Mouse (Mus musculus) limb, embryonic 14.5 days (tissue): ENCODE data around the gene Mtm1. TPM values are rescaled to one million over a fixed set of nuclear protein-coding genes. Genes with fewer than 3 reads are reported as not detected.

Experiments used
- ATAC-seq: fragments of 200-750 bp; cut with Nextera tagmentation; 2 replicates; pipeline ENCODE4 v1.8.0; 2017; ENCODE audit warnings: low read depth, moderate number of reproducible peaks, moderate TSS enrichment; ENCODE audit not compliant: low FRiP score
- DNase-seq: peaks from one replicate; pipeline ENCODE4 v3.0.0-alpha.2; 2015; ENCODE audit warnings: low spot score
- H3K27ac ChIP-seq: fragments of 300-500 bp; sonication (generic); replicated peaks from 2 replicates; pipeline ENCODE4 v1.5.1; 2014; ENCODE audit warnings: low read depth, mild to moderate bottlenecking, low read length, moderate library complexity, mixed read lengths
- H3K27me3 ChIP-seq: fragments of 300-500 bp; sonication (generic); 2 replicates; pipeline ENCODE4 v1.6.1; 2014; ENCODE audit warnings: low read length, mixed read lengths; ENCODE audit not compliant: control insufficient read depth, insufficient read depth
- H3K36me3 ChIP-seq: fragments of 300-500 bp; sonication (generic); 2 replicates; pipeline ENCODE4 v1.6.1; 2014; ENCODE audit warnings: mild to moderate bottlenecking, low read length, moderate library complexity, mixed read lengths; ENCODE audit not compliant: control insufficient read depth, insufficient read depth
- H3K4me1 ChIP-seq: fragments of 300-500 bp; sonication (generic); 2 replicates; pipeline ENCODE4 v1.6.1; 2014; ENCODE audit warnings: antibody characterized with exemption, low read length, mixed read lengths; ENCODE audit not compliant: control insufficient read depth, insufficient read depth
- H3K4me2 ChIP-seq: fragments of 300-500 bp; sonication (generic); replicated peaks from 2 replicates; pipeline ENCODE4 v1.6.1; 2014; ENCODE audit warnings: low read depth, mild to moderate bottlenecking, low read length, moderate library complexity; ENCODE audit not compliant: severe bottlenecking
- H3K4me3 ChIP-seq: fragments of 300-500 bp; sonication (generic); replicated peaks from 2 replicates; pipeline ENCODE4 v1.5.1; 2014; ENCODE audit warnings: low read length
- H3K9ac ChIP-seq: fragments of 300-500 bp; sonication (generic); 2 replicates; pipeline ENCODE4 v1.6.1; 2014; ENCODE audit warnings: mild to moderate bottlenecking, low read depth, low read length, moderate library complexity; ENCODE audit not compliant: severe bottlenecking
- H3K9me3 ChIP-seq: fragments of 300-500 bp; sonication (generic); 2 replicates; pipeline ENCODE4 v1.6.1; 2016; ENCODE audit warnings: low read length; ENCODE audit not compliant: control insufficient read depth
- POLR2A ChIP-seq: fragments of 200-500 bp; IDR thresholded peaks from 2 replicates; pipeline ENCODE4 v1.8.0; 2012; ENCODE audit warnings: inconsistent platforms, mild to moderate bottlenecking, moderate library complexity, borderline replicate concordance; ENCODE audit not compliant: insufficient read depth, insufficient read length; ENCODE audit errors: extremely low read depth
- WGBS: fragments of 180-500 bp; shearing (Covaris S2); extraction: QIAGEN DNeasy Blood & Tissue Kit; methylation state at CpG from one replicate; pipeline ENCODE4 v1.1.7; 2014; 5-methylcytosine and 5-hydroxymethylcytosine counted together
- polyA plus RNA-seq, 2 experiments: library from polyadenylated mRNA; depleted of rRNA in 1 of 2; stranded (reverse) in 1 of 2; unstranded in 1 of 2; fragments of >200 nt; fragmentation: Nextera tagmentation in 1 of 2; extraction: Ambion mirVana in 1 of 2; gene quantifications; 2 replicates each; pipeline versions ENCODE4 v1.2.1 to v1.2.3; 2012 to 2014

Mtm1 gene
- polyA plus RNA-seq, 2 experiments = 2.5 to 4.0 TPM

DNA sequence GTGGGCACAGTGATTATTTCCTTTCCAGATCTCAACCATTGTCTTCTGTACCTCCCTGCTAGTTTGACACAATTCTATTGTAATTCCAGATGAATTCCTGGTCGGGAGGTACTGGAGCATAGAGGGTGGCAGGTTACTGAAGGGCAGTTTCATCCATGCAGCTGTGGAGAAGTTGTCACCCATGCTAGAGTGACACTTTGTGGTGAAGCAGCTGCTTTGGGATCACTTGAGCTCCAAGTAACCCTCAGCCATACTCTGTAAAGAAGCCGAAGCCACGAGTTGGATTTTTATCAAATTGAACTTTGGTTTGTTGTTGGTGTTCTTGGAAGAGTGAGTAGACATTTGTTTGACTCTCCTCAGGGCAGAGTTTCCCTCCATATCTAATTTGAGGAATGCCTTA is 17.6 kb downstream of the Mtm1 start:
- no peak overlapping the region for H3K4me2 ChIP-seq
- WGBS = 78% methylated on average over 3 of the region's 3 CpGs

DNA sequence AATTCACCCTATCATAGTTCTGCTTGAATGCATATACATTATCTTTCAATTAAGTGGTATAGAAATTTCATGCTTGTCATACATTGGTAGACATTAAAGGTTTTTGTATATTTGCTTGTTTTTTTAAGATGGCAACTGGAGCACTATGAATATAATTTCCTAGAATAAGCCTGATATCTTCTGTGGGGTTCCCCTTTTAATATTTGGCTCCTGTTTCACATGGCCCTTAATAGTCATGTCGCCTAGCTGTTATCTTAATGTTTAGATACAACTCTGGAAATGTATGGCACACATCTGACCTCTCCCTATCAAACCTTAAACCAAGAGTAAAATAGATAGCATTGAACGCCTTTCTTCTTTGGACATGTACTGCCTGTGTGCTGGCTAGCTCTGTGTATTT is 20.3 kb downstream of the Mtm1 start:
- ATAC-seq = no peak
- H3K4me3 ChIP-seq = no peak overlapping the region
- no peak overlapping the region for H3K4me2 ChIP-seq
- no peak overlapping the region for H3K9ac ChIP-seq
- no peaks in the 10 kb centered on the region for H3K27me3 ChIP-seq
- no peak overlapping the region for H3K27ac ChIP-seq
- TF ChIP-seq POLR2A = no peak
- no peaks in the 10 kb centered on the region for H3K36me3 ChIP-seq
- WGBS = 81% methylated on average over 2 of the region's 2 CpGs
- DNase-seq = no peak
- H3K4me1 ChIP-seq = no peaks in the 10 kb centered on the region
- H3K9me3 ChIP-seq = no peaks in the 10 kb centered on the region

More for the DNA sequence above, 17.6 kb downstream of the Mtm1 start:
- Histone ChIP-seq H3K27me3 (no peaks in the 10 kb centered on the region), H3K9ac (no peak overlapping the region), H3K4me1 (no peaks in the 10 kb centered on the region), H3K27ac (no peak overlapping the region), H3K36me3 (no peaks in the 10 kb centered on the region), H3K4me3 (no peak overlapping the region), H3K9me3 (no peaks in the 10 kb centered on the region)
- ATAC-seq (no peak), DNase-seq (no peak)
- no peak for TF ChIP-seq POLR2A

DNA sequence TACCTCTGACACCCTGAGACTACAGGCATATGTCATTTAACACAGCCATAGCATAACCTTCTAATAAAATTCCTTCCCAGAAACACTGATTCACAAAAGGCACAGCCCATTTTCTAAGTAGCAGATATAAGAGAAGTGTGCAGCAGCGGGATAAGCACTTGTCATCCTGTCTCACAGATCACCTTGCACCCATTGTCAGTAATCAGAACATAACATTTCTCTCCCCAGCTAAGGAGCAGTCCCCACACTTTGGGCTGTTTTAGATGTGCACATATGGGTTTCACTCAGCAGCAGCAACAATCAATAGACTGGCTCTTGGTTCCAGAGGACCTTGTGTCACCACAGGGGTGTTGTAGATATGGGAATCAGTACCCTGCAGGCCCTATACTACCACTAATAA is 45.9 kb downstream of the Mtm1 start:
- no peak for TF ChIP-seq POLR2A
- H3K9ac ChIP-seq = no peak overlapping the region
- 95% methylated on average over 1 of the region's 1 CpGs for WGBS
- no peaks in the 10 kb centered on the region for H3K9me3 ChIP-seq
- no peaks in the 10 kb centered on the region for H3K4me1 ChIP-seq
- DNase-seq (no peak), ATAC-seq (no peak)
- H3K36me3 ChIP-seq = no peaks in the 10 kb centered on the region
- H3K27ac ChIP-seq = no peak overlapping the region
- no peaks in the 10 kb centered on the region for H3K27me3 ChIP-seq
- H3K4me3 ChIP-seq = no peak overlapping the region
- H3K4me2 ChIP-seq = no peak overlapping the region

DNA sequence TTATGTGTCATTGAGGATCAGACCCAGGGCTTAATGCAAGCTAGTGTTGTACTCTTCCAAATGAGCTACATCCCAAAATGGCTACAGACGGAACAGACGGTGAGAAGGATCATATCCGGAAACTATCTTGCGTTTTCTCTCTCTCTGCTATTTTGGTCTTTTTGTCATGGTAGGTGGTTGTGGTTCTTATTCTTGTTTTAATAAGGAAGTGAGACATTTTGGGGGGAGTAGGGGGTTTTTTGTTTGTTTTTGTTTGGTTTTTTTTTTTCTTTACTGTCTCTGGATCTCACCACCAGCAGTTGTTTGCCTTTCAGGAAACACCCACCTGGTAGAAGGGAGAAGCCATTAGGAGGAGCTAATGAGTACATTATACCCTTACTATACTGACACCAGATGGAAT is 50.3 kb downstream of the Mtm1 start:
- Histone ChIP-seq H3K27me3 (no peaks in the 10 kb centered on the region), H3K4me1 (no peaks in the 10 kb centered on the region), H3K4me2 (no peak overlapping the region), H3K9ac (no peak overlapping the region), H3K36me3 (no peaks in the 10 kb centered on the region), H3K27ac (no peak overlapping the region), H3K9me3 (no peaks in the 10 kb centered on the region), H3K4me3 (no peak overlapping the region)
- ATAC-seq (no peak), DNase-seq (no peak)
- 93% methylated on average over 4 of the region's 4 CpGs for WGBS
- no peak for TF ChIP-seq POLR2A

DNA sequence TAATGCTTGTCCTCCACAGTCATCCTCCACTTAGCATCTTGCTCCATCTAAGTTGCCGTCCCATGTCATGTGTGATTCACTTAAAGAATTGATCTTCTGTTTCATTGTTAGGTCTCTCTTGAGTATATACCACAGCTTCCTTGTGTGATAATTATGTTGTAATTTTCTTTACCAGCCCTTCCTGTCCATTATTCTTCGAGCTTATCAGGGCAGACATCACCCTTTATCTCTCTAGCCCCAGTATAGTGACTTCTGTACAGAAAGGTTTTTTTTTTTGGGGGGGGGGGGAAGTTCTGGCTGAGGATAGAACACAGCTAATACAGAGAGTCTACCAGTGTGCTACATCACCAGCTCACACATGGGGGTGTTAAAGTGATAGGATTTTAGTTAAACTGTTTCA is 53.7 kb downstream of the Mtm1 start:
- no peak for TF ChIP-seq POLR2A
- Histone ChIP-seq H3K9ac (no peak overlapping the region), H3K27me3 (no peaks in the 10 kb centered on the region), H3K27ac (no peak overlapping the region), H3K9me3 (no peaks in the 10 kb centered on the region), H3K36me3 (no peaks in the 10 kb centered on the region), H3K4me1 (no peaks in the 10 kb centered on the region), H3K4me2 (no peak overlapping the region), H3K4me3 (no peak overlapping the region)
- DNase-seq (no peak), ATAC-seq (no peak)
- 79% methylated on average over 2 of the region's 2 CpGs for WGBS

DNA sequence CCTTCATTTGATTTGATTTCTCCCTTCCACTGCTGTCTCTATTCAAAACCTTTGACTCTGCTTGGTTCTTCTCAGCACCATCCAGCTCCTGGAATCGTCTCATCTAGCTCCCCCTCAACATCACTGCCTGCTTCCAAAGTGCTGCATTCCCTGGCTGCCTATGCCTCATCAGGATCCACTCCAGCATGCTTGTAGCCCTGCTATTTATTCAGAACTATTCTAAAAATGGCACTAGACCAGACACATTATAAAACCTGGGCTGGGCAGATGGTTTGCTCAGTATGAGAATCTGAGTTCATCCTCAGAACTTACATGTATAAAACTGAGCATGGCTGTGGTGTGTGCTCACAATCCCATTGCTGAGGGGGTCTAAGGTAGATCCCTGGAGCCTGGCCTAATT is 58.4 kb downstream of the Mtm1 start:
- Histone ChIP-seq H3K4me1 (no peaks in the 10 kb centered on the region), H3K36me3 (no peaks in the 10 kb centered on the region), H3K9ac (no peak overlapping the region), H3K4me3 (no peak overlapping the region), H3K4me2 (no peak overlapping the region), H3K27ac (no peak overlapping the region), H3K27me3 (no peaks in the 10 kb centered on the region), H3K9me3 (no peaks in the 10 kb centered on the region)
- DNase-seq (no peak), ATAC-seq (no peak)
- WGBS = 80% methylated on average over 1 of the region's 1 CpGs
- TF ChIP-seq POLR2A = no peak
